Mouse (Mus musculus) lung, adult 18-20 months (tissue): Measurements from ENCODE around the gene Zranb3.
"Not testable (repeated sequence)": the region's sequence is repeated elsewhere in the genome, so short reads cannot be mapped to it uniquely, and the experiment has no call there.

Experiments
- DNase-seq, 2 experiments: peaks; one replicate each; pipeline ENCODE4 v3.0.0; 2022; ENCODE audit warnings: mixed read lengths in 2 of 2

Gene Zranb3

DNA sequence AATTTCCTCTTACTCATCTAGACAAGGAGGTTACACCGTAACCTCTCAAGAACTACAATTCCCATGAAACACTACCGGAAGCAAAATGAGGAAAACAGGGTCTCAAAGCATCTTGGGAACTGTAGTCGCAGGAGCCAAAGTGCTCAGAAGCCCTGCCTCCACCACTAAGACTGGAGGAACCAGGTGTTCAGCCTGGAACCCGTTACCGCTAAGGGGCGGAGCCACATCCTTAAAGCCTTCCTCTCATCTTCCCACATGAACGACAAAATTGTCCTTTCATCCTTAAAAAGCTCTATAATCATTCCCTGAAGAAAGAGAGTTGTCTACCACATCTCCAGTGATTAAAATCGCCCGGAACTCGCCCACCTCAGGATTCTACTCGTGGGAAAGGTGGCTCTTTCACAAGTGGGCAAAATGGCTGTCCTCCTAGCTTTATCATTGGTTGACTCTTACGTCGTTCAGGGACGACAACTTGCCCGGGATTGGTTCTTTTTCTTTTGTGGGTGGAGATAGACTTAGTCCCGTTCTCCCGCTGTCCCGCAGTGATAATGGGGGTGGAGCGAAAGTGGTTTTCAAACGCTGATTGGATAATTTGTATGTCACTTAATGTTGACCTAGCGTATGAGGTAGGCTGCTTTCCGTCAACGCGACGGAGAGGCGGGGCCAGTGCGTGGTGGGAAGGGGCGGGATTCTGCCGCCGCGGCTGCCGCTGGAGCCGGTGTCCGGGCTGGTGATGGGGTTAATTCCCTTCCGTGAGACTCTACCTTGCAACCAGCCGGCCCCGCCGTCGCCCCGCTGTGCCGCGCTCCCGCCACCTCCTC, at the start of gene Zranb3, which contains the start of gene R3hdm1:
TSS of gene Zranb3 (minus strand) at position 407 of the 821 bp plus-strand sequence.
TSS of gene R3hdm1 (plus strand) at position 661 of the 821 bp plus-strand sequence.
- DNase-seq, result peak; percentile 97 to 99

DNA sequence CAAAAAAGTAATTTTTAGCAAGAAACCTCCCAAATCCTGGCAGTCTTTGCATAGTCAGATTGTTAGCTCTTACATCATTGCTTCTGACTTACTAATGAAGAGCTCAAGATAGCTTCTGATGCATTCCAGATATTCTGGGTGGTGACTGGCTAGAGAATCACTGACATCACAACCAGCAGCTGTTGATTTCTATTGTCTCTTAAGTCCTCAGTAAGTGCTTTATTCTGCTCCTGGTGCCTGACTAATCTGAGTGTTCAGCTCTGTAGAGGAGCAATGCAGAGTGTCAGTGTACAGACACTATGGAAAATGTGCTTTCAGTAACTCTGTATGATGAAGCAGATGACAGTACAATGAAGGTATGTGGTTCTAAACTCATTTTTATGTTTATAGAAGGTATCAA, 38.9 kb upstream of the Zranb3 start:
- DNase-seq, result no peak

DNA sequence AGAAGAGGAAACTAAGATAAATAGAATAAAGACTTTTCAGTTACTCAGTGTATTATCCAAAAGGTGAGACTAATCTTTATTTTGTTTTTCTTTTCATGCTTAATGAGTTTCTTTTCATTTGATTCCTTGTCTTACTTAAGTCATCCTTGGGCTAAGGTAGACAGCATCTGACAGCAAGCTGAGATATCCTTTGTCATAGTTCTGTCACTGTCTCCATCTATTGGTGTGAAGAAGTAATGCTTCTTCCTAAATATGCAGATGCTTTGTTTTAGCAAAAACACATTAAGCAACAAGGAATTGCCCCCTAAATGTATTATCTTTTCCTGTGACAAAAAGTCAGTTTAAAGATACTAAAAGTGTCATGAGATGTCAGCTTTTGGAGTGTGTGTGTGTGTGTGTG, 38.2 kb upstream of the Zranb3 start:
- DNase-seq, result no peak

DNA sequence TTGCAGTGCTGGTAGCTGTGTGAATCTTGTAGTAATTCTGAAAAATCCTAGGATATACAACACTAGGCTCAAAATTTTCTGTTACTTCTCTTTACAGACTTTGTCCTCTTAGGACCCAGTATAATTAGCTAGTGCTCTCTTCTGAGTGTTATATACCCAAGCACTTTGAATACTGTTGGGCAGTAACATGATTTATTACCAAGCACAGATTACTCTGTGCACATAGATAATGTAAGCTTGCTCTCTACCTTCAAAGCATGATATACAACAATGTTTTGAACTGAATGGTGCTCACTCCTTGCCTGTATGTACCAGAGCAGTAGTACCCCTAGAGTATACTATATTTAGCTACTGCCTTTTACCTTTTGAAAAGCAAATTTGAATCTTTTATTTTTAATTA, 33.4 kb upstream of the Zranb3 start:
- DNase-seq, result not testable (repeated sequence)

DNA sequence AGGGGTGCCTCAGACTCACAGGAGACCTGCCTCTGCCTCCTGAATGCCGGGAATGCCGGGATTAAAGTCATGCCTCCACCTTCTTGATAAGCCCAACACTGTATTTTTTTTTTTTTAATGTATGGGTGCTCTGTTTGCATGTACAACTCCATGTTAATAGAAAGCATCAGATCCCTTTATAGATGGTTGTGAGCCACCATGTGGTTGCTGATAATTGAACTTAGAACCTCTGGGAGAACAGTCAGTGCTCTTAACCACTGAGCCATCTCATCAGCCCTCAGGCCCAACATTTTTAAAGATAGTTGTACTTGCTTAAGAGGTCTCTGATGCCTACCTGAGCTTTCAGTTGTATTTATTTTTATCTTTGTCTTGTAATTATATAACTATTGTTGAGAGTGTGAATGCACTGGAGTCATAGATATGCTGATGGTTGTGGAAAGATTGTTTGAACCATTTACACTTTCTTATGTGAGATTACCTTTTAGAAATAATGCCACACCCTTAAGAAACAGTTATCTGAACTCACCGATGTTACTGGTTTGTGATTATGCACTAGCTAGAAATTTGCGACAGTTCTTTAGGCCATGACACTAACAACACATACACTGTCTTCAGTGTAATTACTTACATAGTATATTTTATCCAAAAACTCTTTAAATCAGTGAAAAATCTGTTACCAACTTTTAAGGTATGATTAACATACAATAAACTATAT, 18.2 kb upstream of the Zranb3 start:
- DNase-seq, result no peak

DNA sequence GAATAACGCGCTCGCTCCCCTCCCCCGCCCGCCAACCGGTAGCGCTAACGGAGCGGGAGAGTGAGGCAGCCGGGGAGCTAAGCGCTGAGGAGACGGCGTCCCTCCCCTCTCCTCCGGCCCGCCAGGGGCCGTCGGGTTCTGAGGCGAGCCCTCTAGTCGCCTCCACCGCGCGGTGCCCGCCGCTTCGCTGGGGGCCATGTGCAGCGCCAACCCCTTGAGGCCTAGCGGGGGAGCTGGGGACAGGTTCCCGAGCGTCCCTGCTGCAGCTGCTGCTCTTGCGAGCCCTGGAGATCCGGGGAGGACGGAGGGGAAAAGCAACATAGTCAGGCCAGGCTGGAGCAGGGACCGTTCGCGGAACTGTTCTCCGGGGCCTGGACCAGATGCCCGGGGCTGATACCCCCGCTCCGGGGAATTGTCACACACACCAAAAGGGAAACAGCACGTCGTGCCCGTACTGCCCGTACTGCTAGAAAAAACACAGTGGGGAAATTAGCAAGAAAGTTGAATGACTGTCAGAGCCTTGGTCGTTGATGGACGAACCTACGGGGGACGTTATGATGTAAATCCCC, 757 bp upstream of the Zranb3 start:
- no peak for DNase-seq

DNA sequence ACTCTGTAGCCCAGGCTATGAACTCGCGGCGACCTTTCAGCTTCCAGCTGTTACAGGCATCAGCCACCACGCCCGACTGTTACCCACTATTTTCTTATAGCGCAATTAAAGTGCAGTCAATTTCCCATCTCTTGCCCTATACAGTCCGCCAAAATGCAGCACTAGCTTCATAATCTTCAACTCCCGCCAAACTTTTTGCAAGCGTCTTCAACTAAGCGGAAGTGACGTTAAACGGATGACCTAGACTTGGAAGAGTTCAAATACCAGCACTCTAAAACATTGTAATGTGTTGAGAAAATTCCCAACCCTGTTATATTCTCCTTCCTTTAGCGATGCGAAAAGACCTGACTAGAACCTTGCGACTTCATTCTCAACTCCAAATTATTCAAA, 601 bp downstream of the Zranb3 start:
- DNase-seq, result peak; percentile 56 to 72

DNA sequence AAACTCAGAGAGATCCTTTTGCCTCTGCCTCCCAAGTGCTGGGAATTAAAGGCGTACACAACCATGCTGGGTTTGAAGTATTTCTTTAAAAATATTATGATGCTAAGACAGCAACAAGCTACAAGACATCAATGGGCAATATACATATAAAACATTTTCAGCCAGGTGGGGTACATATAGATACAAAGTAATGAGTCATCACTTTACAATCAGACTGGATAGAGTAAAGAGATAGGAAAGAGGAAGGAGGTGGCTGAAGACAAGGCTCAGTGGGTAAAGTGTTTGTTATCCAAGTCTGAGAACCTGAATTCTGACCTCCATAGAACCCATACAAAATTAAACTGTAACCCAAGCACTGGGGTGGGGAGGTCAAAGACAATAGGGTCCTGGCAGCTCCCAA, 4.5 kb downstream of the Zranb3 start:
- no peak for DNase-seq

DNA sequence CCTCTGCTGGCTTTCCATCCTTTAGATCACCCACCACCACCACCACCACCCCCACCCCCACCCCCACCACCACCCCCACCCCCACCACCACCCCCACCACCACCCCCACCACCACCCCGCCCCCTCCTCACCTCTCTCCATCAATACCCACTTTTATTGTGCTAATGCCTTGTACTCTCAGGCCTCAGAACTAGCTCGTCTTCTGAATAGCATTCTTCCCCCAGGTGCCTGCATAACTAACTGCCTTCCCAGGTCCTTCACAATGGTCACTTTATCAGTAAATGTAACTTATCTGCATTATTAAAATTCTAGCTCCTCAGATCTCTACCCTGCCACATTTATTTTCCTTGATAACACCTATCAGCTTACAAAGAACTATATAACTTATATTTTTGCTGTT, 8.2 kb downstream of the Zranb3 start:
- DNase-seq, result no peak

DNA sequence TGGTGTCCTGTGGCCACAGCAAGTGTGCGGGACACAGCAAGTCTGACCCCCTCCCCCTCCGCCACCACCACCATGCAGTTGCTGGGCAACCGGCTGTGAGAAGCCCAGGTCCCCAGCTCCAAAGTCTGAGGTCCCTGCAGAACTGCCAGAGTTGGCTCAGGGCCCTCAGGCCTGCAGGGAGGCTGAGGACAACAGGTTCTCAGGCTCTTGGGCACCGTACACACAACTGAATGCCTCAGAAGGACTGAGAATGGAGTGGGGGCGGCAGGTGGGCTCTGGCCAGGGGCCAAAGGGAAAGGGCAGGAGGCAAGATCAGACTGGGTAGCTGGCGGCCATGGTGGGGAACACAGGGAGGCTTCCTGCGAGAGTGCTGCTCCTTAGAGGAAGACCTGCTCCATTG, 20.0 kb downstream of the Zranb3 start:
- no peak for DNase-seq

DNA sequence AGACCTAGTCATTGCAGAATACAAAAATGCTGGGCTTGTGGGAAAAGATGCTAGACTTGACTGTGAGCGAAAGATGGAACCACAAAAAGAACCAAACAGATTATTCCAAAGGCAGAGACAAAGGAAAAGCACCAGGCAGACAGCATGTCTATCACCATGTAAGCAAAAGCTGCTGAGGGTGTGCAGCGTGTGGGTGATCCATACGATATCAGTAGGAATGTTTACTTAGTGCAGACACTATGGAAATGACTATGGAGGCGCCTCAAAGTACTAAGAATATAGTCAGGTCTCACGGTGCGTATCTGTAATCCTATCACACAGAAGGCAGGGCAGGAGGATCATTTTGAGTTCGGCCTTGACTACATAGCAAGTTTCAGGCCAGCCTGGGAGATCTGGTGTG, 21.0 kb downstream of the Zranb3 start:
- no peak for DNase-seq

DNA sequence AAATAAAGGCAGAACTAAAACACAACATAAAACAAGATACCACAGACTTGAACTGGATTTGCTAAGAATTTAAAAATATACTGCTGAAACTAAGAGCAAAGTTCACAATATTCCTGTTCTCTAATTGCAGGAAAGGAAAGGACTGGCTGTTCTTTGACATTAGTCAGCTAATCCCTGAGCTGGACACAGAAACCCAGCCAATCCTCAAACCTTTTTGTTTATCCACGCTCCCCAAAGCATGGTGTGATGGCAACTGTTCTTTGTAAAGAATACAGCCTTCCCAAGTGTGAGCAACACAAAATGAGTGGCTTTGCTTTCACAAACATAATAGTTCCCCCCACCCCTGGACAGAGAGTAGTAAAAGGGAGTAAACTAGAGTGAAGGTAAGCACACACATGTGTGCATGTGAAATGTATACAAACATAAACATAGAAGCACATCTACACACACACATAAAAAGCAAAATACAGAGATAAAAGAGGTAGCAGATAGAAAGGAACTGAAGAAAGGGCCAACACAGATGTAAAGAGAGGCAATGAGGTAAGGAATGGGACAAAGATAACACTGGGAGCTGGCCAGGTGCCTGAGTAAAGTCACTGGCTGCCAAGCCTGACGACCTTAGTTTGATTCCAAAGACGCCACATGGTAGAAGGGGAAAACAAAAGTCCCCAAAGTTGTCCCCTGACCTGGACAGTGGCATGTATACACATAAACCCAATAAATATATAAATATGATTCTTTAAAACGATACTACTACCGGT, 21.7 kb downstream of the Zranb3 start:
- no peak for DNase-seq

DNA sequence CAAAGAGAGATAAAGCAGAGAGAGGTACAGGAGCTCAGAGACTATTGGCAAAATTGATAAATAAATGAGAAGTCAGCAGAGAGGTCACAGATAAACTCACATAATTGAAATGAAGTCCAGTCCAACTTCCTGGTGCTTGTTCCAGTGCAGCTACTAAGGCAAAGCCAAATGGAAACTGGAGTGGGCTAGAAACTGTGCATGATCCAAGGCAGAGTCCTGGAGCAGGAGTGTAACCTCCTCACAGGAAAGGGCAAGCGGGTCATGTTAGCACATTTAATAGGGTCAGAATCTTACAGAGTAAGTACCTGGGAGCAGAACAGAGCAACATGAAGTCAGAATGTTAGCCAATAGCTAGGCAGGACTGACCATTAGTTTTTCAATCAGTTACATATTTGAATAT, 24.2 kb downstream of the Zranb3 start:
- DNase-seq, result no peak

DNA sequence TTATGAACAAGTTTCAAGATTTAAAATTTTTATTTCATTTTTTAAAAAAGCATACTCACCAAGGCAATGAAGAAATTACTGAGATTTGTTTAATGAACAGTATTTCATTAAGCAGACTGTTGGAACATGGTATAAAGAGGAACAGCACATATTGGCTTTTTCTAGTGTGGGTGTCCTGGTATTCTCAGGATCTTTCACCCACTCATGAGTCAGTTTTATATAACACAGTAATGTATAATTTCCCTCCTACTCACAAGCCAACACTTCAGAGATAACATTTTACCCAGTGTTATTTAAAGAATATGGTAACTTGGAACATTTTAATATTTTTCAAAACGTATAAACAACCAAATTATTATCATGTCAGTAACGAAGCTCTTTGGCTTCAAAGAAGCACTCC, 25.1 kb downstream of the Zranb3 start:
- no peak for DNase-seq

DNA sequence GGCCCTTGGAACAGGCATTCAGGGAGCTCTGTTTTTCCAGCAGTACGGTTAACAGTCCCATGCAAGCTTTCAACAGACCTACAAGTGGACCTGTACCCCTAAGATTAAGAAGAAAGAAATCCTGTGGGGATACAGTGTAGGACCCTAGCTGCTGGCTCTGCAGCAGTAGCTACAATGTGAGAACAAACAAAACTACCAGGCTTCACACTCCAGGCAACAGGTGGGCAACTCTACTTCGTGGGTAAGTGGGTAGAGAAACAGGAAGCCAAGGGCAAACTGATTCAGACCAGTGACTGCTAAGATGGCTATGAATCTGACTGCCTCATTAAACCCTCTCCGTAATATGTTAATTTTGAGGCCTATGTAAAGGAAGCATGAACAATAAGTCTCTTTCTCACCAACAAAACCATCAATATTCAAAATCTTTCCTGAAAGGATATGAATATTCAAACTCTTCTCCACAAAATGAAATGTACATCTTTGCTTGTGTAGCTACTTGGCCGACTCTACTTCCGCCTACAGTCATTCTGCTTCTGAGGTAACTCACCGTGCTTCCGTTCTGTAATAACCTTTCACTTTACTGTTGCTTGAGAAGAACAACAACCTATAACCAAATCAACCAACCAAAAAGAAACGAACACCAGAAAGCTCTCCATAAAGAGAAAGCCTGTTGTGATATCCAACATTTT, 25.9 kb downstream of the Zranb3 start:
- no peak for DNase-seq

DNA sequence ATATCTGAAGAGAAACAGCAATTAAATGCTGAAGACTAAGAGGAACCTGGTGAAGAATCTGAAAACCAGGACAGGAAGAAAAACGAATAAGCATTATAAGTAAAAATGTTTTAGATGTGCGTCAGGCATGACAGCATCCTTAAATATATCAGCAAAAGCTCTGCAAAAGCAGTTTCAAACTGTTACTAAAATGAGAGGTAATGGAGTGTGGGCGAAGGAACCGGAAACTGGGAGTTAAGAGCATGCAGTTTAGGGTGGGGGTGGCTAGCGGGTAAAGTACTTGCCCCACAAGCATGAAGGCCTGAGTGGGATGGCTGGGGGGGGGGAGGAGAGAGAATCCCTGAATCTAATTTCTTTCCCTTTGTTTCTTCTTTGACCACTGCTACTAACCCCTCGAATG, 29.8 kb downstream of the Zranb3 start:
- no peak for DNase-seq

DNA sequence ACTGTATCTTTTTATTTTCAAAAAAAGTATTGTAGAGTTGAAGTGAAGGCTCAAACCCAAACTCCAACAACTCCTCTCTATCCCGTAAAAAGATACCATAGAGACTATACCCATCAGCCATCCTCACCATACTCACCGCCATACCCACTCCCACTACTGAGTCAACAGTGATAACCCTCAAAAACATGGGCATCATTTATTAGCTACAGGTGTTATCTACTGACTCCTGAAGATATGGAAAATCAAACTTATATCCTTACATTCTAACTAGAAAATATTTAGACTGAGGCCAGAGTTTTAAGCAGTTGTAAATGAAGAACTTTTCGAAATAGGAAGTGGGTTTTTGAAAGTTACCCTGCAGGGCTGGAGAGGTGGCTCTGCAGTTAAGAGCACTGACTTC, 32.8 kb downstream of the Zranb3 start:
- no peak for DNase-seq

DNA sequence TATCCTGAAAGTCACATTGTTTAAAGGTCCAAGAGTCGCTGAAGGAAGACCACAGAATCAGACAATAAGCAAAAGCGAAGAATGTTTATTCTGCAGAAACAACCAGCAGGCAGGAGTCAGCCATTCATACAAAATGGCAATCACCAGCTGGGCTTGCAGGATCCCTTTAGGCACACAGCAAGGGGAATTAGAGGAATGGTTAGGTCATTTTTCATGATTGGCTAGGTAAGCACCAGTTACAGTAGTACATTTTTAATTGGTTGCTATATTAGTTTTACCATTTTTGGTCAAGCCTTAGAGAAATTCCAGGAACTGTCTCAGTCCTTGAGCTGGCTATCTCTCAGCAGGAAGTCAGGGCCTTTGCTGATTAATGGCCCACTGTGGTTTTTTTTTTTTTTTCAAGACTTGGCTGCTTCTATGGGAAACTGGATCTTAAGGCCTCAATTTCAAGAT, 33.9 kb downstream of the Zranb3 start:
- no peak for DNase-seq

DNA sequence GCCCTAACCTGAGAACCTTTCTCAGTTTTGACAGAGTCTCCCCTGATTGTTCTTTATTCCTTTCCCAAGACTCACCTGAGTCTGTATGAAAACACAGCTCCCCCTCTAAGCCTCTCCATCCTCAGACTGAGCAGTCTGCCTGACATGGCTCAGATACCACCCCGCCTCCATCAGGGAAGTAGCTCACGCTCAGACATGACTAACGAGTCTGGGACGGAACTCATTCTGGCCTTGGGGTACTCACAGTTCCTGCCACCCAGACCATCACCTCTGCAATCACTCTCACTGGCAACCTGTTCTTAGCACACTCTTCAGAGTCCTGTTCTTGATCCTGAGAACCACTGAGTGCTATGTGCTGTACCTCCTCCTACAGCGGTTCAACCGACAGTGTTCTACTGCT, 38.1 kb downstream of the Zranb3 start:
- DNase-seq, result no peak

DNA sequence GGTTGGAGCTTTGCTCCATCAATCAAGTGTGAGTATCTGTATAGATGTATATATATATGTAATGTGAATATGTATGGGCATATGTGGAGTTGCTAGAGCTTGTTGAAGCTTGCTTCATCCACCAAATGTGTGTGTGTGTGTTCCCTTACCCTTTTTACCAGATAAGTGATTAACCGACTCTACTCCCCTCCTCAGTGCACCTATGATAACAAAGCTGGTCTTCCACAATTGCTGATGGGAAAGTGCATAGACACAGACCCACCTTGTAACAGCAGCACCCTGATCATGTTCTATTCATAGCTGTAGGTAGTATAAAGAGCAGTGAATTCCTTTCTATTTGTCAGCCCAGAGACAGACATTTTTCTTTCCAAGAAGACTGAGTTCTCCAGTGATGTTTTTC, 40.7 kb downstream of the Zranb3 start:
- no peak for DNase-seq

DNA sequence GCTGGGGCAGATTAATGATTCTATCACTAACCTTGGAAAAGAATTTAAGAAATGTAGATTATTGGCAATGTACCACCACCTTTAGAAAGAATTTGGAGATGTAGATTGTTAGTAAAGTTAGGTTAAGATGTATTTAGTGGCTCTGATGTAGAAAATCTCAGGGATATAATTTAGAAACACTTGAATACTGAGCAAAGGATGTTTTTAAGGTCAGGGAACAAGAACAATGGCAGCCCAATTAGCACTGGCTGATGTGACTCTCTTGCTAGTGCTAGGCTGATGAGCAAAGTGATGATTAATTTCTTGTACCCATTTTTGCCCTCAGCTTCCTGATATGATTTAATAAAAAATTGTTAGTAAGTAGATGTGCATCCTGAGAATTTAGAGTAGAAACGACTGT, 41.4 kb downstream of the Zranb3 start:
- DNase-seq, result no peak

DNA sequence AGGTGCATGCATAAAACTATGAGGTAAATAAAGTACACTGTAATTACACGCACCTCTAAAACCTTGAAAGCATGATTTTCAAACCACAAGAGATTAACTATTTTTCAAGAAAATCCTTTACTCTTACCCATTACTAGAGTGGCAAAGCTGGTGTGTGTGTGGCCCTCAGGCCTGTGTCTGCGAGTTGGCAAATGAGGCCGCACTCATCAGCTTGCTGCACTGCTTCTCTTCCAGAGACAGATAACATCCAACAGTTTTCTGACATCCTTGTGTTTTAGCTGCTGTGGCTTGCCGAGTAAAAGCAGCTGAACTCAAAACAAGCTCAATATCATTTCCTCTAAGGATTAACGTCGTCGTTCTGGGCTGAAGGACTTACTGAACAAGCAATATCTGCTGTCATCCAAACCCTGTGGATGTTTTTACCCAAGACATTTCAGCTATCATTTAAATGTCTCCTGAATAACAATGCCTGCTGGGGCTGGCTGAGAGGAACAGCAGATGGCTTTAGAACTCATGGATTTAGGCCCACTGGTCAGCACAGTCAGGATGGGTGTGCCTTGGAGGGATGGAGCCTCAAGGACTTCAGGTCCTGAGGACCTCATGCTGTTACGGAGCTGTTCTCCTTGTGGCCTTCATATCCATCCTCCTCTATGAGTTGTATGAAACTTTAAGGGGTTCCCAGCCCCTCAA, 42.0 kb downstream of the Zranb3 start:
- DNase-seq, result no peak
